Mouse (Mus musculus) MEL (cell line): Measurements from ENCODE around the gene Adamts2. TPM values are rescaled to one million over a fixed set of nuclear protein-coding genes. Genes with fewer than 3 reads are reported as not detected.

Experiments used
- DNase-seq: peaks from one replicate; pipeline ENCODE4 v3.0.0; 2011; ENCODE audit warnings: low read depth, low spot score
- H3K27ac ChIP-seq: 2 replicates; pipeline ENCODE4 v1.5.1; 2012; ENCODE audit warnings: low read depth, mild to moderate bottlenecking, control low read depth, low read length, moderate library complexity; ENCODE audit not compliant: control insufficient read depth
- H3K27me3 ChIP-seq, 2 experiments: fragments of 150-350 bp in 1 of 2; sonication (generic) in 1 of 2; 2 replicates each; pipeline ENCODE4 v1.6.1; 2012; ENCODE audit warnings: low read length in 2 of 2, mild to moderate bottlenecking in 2 of 2, improper control_type of control experiment in 1 of 2, moderate library complexity in 1 of 2; ENCODE audit not compliant: insufficient read depth in 2 of 2, control insufficient read depth in 1 of 2
- H3K36me3 ChIP-seq, 2 experiments: 2 replicates each; pipeline ENCODE4 v1.6.1; 2012 to 2014; ENCODE audit warnings: low read length in 2 of 2, improper control_type of control experiment in 1 of 2, inconsistent platforms in 1 of 2, mild to moderate bottlenecking in 1 of 2; ENCODE audit not compliant: insufficient read depth in 2 of 2, control insufficient read depth in 1 of 2
- H3K4me1 ChIP-seq, 2 experiments: fragments of 150-350 bp in 1 of 2; sonication (generic) in 1 of 2; 2 replicates each; pipeline ENCODE4 v1.6.1; 2012; ENCODE audit warnings: low read length in 2 of 2, improper control_type of control experiment in 1 of 2, mild to moderate bottlenecking in 1 of 2; ENCODE audit not compliant: insufficient read depth in 2 of 2, control insufficient read depth in 1 of 2
- H3K4me3 ChIP-seq, 2 experiments: fragments of 150-350 bp in 1 of 2; sonication (generic) in 1 of 2; 2 replicates each; pipeline ENCODE4 v1.5.1; 2012; ENCODE audit warnings: low read depth in 2 of 2, low read length in 2 of 2, mild to moderate bottlenecking in 2 of 2, moderate library complexity in 2 of 2, control low read depth in 1 of 2, improper control_type of control experiment in 1 of 2; ENCODE audit not compliant: control insufficient read depth in 1 of 2, insufficient read depth in 1 of 2
- H3K79me2 ChIP-seq: 2 replicates; pipeline ENCODE4 v1.6.1; 2012; ENCODE audit warnings: mild to moderate bottlenecking, low read length, moderate library complexity; ENCODE audit not compliant: control insufficient read depth, poor library complexity, insufficient read depth
- H3K9ac ChIP-seq: 2 replicates; pipeline ENCODE4 v1.6.1; 2012; ENCODE audit warnings: low read depth, mild to moderate bottlenecking, control low read depth, low read length, moderate library complexity; ENCODE audit not compliant: control insufficient read depth, poor library complexity, severe bottlenecking
- H3K9me3 ChIP-seq: fragments of 150-350 bp; sonication (generic); replicated peaks from 2 replicates; pipeline ENCODE4 v1.6.1; 2012; ENCODE audit warnings: mild to moderate bottlenecking, low read length, improper control_type of control experiment, moderate library complexity; ENCODE audit not compliant: insufficient read depth
- CHD1 ChIP-seq: IDR thresholded peaks from 2 replicates; pipeline ENCODE4 v1.6.1; 2012; ENCODE audit warnings: low read depth, mild to moderate bottlenecking, inconsistent platforms, low read length, improper control_type of control experiment
- E2F4 ChIP-seq: IDR thresholded peaks from 2 replicates; pipeline ENCODE4 v1.6.1; 2011; ENCODE audit warnings: low read depth, low read length, improper control_type of control experiment, borderline replicate concordance
- EP300 ChIP-seq, 2 experiments: IDR thresholded peaks; 2 replicates each; pipeline ENCODE4 v1.6.1; 2011; ENCODE audit warnings: improper control_type of control experiment in 2 of 2, low read length in 2 of 2, low read depth in 1 of 2, mild to moderate bottlenecking in 1 of 2
- ETS1 ChIP-seq: IDR thresholded peaks from 2 replicates; pipeline ENCODE4 v1.6.1; 2012; ENCODE audit warnings: low read depth, mild to moderate bottlenecking, inconsistent platforms, low read length, improper control_type of control experiment, moderate library complexity
- GABPA ChIP-seq: IDR thresholded peaks from 2 replicates; pipeline ENCODE4 v1.6.1; 2012; ENCODE audit warnings: low read depth, mild to moderate bottlenecking, inconsistent platforms, low read length, improper control_type of control experiment, moderate library complexity
- HCFC1 ChIP-seq: IDR thresholded peaks from 2 replicates; pipeline ENCODE4 v1.6.1; 2012; ENCODE audit warnings: low read depth, mild to moderate bottlenecking, inconsistent platforms, low read length, improper control_type of control experiment, moderate library complexity
- MEF2A ChIP-seq: IDR thresholded peaks from 2 replicates; pipeline ENCODE4 v1.6.1; 2014; ENCODE audit warnings: low read depth, mild to moderate bottlenecking, inconsistent platforms, low read length, improper control_type of control experiment; ENCODE audit not compliant: poor library complexity, insufficient replicate concordance, severe bottlenecking; ENCODE audit errors: extremely low read depth
- MXI1 ChIP-seq: IDR thresholded peaks from 2 replicates; pipeline ENCODE4 v1.6.1; 2011; ENCODE audit warnings: mild to moderate bottlenecking, low read depth, low read length, improper control_type of control experiment
- NELFE ChIP-seq: IDR thresholded peaks from 2 replicates; pipeline ENCODE4 v1.6.1; 2011; ENCODE audit warnings: low read depth, low read length, improper control_type of control experiment
- NRF1 ChIP-seq: IDR thresholded peaks from 2 replicates; pipeline ENCODE4 v1.6.1; 2014; ENCODE audit warnings: low read depth, mild to moderate bottlenecking, inconsistent platforms, low read length, improper control_type of control experiment, moderate library complexity; ENCODE audit not compliant: poor library complexity, insufficient read depth, severe bottlenecking
- POLR2AphosphoS2 ChIP-seq: IDR thresholded peaks from 2 replicates; pipeline ENCODE4 v1.6.1; 2011; ENCODE audit warnings: low read length, improper control_type of control experiment
- POLR2AphosphoS5 ChIP-seq: IDR thresholded peaks from 2 replicates; pipeline ENCODE4 v1.6.1; 2012; ENCODE audit warnings: low read depth, borderline replicate concordance, mild to moderate bottlenecking, inconsistent platforms, low read length, moderate library complexity, mixed read lengths
- RCOR1 ChIP-seq: IDR thresholded peaks from 2 replicates; pipeline ENCODE4 v1.6.1; 2012; ENCODE audit warnings: low read depth, mild to moderate bottlenecking, inconsistent platforms, low read length, improper control_type of control experiment
- TAL1 ChIP-seq: IDR thresholded peaks from 2 replicates; pipeline ENCODE4 v1.6.1; 2012; ENCODE audit warnings: mild to moderate bottlenecking, inconsistent platforms, low read length, moderate library complexity, mixed read lengths
- TCF12 ChIP-seq: IDR thresholded peaks from 2 replicates; pipeline ENCODE4 v1.6.1; 2014; ENCODE audit warnings: low read depth, mild to moderate bottlenecking, inconsistent platforms, low read length, improper control_type of control experiment, moderate library complexity
- UBTF ChIP-seq: IDR thresholded peaks from 2 replicates; pipeline ENCODE4 v1.6.1; 2012; ENCODE audit warnings: low read depth, mild to moderate bottlenecking, inconsistent platforms, low read length, improper control_type of control experiment, moderate library complexity, borderline replicate concordance; ENCODE audit not compliant: insufficient read depth
- USF1 ChIP-seq: IDR thresholded peaks from 2 replicates; pipeline ENCODE4 v1.6.1; 2014; ENCODE audit warnings: low read depth, mild to moderate bottlenecking, inconsistent platforms, low read length, improper control_type of control experiment, moderate library complexity
- ZKSCAN1 ChIP-seq: IDR thresholded peaks from 2 replicates; pipeline ENCODE4 v1.6.1; 2012; ENCODE audit warnings: low read depth, mild to moderate bottlenecking, inconsistent platforms, low read length, improper control_type of control experiment, moderate library complexity
- ZMIZ1 ChIP-seq: IDR thresholded peaks from 2 replicates; pipeline ENCODE4 v1.6.1; 2012; ENCODE audit warnings: low read depth, mild to moderate bottlenecking, inconsistent platforms, low read length, improper control_type of control experiment, moderate library complexity
- ZNF384 ChIP-seq: IDR thresholded peaks from 2 replicates; pipeline ENCODE4 v1.6.1; 2012; ENCODE audit warnings: low read depth, mild to moderate bottlenecking, inconsistent platforms, low read length, improper control_type of control experiment
- polyA plus RNA-seq, 2 experiments: library from polyadenylated mRNA; stranded (reverse) in 1 of 2; unstranded in 1 of 2; fragments of >175 nt in 1 of 2; fragments of >200 nt in 1 of 2; gene quantifications; 2 replicates each; pipeline versions ENCODE4 v1.2.1 to v1.2.4; 2012; ENCODE audit warnings: low replicate concordance in 2 of 2, low read depth in 1 of 2; ENCODE audit not compliant: insufficient read length in 2 of 2, insufficient read depth in 1 of 2, missing spikeins in 1 of 2
- total RNA-seq: library from RNA; depleted of rRNA; stranded (reverse); fragments of 300-350 nt; gene quantifications from 2 replicates; pipeline ENCODE4 v1.2.3, GENCODE M21; 2012

Gene Adamts2
- total and polyA plus RNA-seq, 3 experiments = not detected

GRCm38 (mm10) chr11:50650037-50650436 is 48.2 kb downstream of the Adamts2 start (continued):
- no peak for TF ChIP-seq NELFE

- Histone ChIP-seq H3K36me3 (no peaks in the 10 kb centered on the region), H3K79me2 (no peaks in the 10 kb centered on the region), H3K9ac (no peak overlapping the region), H3K9me3 (no peaks in the 10 kb centered on the region)
- TF ChIP-seq NELFE = no peak
- no peak for TF ChIP-seq EP300 (IDR thresholded peaks at IDR 0.05; ENCODE audit: low read depth in 1 of 2, low read length in 2 of 2)
- no peak for TF ChIP-seq POLR2AphosphoS5
- TF ChIP-seq MEF2A = no peak
- no peak for TF ChIP-seq POLR2AphosphoS2
- TF ChIP-seq ZNF384 = no peak
- TF ChIP-seq RCOR1 = no peak
- TF ChIP-seq ZKSCAN1 = no peak
- no peak for TF ChIP-seq ETS1
- no peak for TF ChIP-seq ZMIZ1
- TF ChIP-seq NRF1 = no peak
- TF ChIP-seq MXI1 = no peak
- TF ChIP-seq CHD1 = no peak
- TF ChIP-seq HCFC1 = no peak
- no peak for TF ChIP-seq UBTF
- TF ChIP-seq TCF12 = no peak
- TF ChIP-seq, all 39 proteins: peak for 0
- DNase-seq = no peak
- no peaks in the 10 kb centered on the region for H3K4me1 ChIP-seq
- H3K27me3 ChIP-seq = no peaks in the 10 kb centered on the region
- no peak overlapping the region for H3K27ac ChIP-seq
- H3K4me3 ChIP-seq = no peak overlapping the region
These were observed 52.0 kb downstream of the Adamts2 start for GRCm38 (mm10) chr11:50653746-50654431.

GRCm38 (mm10) chr11:50658826-50659225 is 56.9 kb downstream of the Adamts2 start:
- Histone ChIP-seq H3K36me3 (no peaks in the 10 kb centered on the region), H3K27me3 (no peaks in the 10 kb centered on the region), H3K4me1 (no peaks in the 10 kb centered on the region), H3K4me3 (no peak overlapping the region), H3K9ac (no peak overlapping the region), H3K79me2 (no peaks in the 10 kb centered on the region), H3K27ac (no peak overlapping the region), H3K9me3 (no peaks in the 10 kb centered on the region)
- no peak for DNase-seq
- TF ChIP-seq MXI1 = no peak
- TF ChIP-seq ZKSCAN1 = no peak
- TF ChIP-seq GABPA = no peak
- TF ChIP-seq TAL1 = no peak
- no peak for TF ChIP-seq USF1
- TF ChIP-seq EP300 (IDR thresholded peaks at IDR 0.05; ENCODE audit: low read depth in 1 of 2, low read length in 2 of 2) = no peak
- no peak for TF ChIP-seq E2F4
